Mouse (Mus musculus) thymus, adult 2 months (tissue): ENCODE measurements around the gene Plekha6. TPM values are rescaled to one million over a fixed set of nuclear protein-coding genes. Genes with fewer than 3 reads are reported as not detected.
A peak's percentile ranks its signal among the peaks of the same experiment; 100 is the strongest.

Experiments
- DNase-seq: peaks from one replicate; pipeline ENCODE4 v3.0.0; 2021
- H3K27ac ChIP-seq: fragments of 200-500 bp; 2 replicates; pipeline ENCODE4 v1.5.1; 2012; ENCODE audit warnings: low read length, control low read depth; ENCODE audit not compliant: control insufficient read depth, insufficient read depth
- H3K27me3 ChIP-seq: fragments of 200-500 bp; 2 replicates; pipeline ENCODE4 v1.6.1; 2012; ENCODE audit warnings: mild to moderate bottlenecking, low read length, moderate library complexity, mixed read lengths; ENCODE audit not compliant: control insufficient read depth, insufficient read depth
- H3K36me3 ChIP-seq: fragments of 200-500 bp; 2 replicates; pipeline ENCODE4 v1.6.1; 2012; ENCODE audit warnings: mild to moderate bottlenecking, low read length, moderate library complexity; ENCODE audit not compliant: control insufficient read depth, insufficient read depth
- H3K4me1 ChIP-seq: fragments of 200-500 bp; replicated peaks from 2 replicates; pipeline ENCODE4 v1.6.1; 2012; ENCODE audit warnings: low read length; ENCODE audit not compliant: control insufficient read depth, insufficient read depth
- H3K4me3 ChIP-seq: fragments of 200-500 bp; 2 replicates; pipeline ENCODE4 v1.5.1; 2012; ENCODE audit warnings: mild to moderate bottlenecking, low read length, control low read depth, moderate library complexity; ENCODE audit not compliant: control insufficient read depth, insufficient read depth
- CTCF ChIP-seq: fragments of 200-500 bp; IDR thresholded peaks from 2 replicates; pipeline ENCODE4 v1.5.1; 2012; ENCODE audit warnings: mild to moderate bottlenecking, control low read depth, low read length, moderate library complexity, borderline replicate concordance; ENCODE audit not compliant: control insufficient read depth, poor library complexity, insufficient read depth; ENCODE audit errors: extremely low read depth
- POLR2A ChIP-seq: fragments of 200-500 bp; IDR thresholded peaks from 2 replicates; pipeline ENCODE4 v1.6.1; 2012; ENCODE audit warnings: mild to moderate bottlenecking, low read length, control low read depth, moderate library complexity; ENCODE audit not compliant: control insufficient read depth, poor library complexity, insufficient read depth; ENCODE audit errors: extremely low read depth
- WGBS: fragments of 180-500 bp; shearing (Covaris S2); methylation state at CpG from one replicate; pipeline ENCODE4 v1.1.7; 2018; 5-methylcytosine and 5-hydroxymethylcytosine counted together
- polyA plus RNA-seq: library from polyadenylated mRNA; depleted of rRNA; stranded (reverse); fragments of >200 nt; gene quantifications from 2 replicates; pipeline ENCODE4 v1.2.3, GENCODE M21; 2012

Gene Plekha6
- polyA plus RNA-seq, 1 experiment, result 9.4 TPM

GRCm38 (mm10) chr1:133314364-133314763 lies 150.4 kb downstream of the Plekha6 start:
- TF ChIP-seq POLR2A (no peak), CTCF (peak; percentile 71; the same call in 1 of the 2 replicates)
- no peaks in the 10 kb centered on the region for H3K27me3 ChIP-seq
- no peaks in the 10 kb centered on the region for H3K4me1 ChIP-seq
- H3K27ac ChIP-seq, result no peak overlapping the region
- H3K4me3 ChIP-seq, result no peak overlapping the region
- peak; percentile 55 for DNase-seq
- no peaks in the 10 kb centered on the region for H3K36me3 ChIP-seq
- WGBS, result 39% methylated on average over 8 of the region's 8 CpGs

GRCm38 (mm10) chr1:133315775-133316174 lies 151.8 kb downstream of the Plekha6 start:
- TF ChIP-seq POLR2A (no peak), CTCF (no peak)
- Histone ChIP-seq H3K36me3 (no peaks in the 10 kb centered on the region), H3K4me1 (no peaks in the 10 kb centered on the region), H3K4me3 (no peak overlapping the region), H3K27ac (no peak overlapping the region), H3K27me3 (no peaks in the 10 kb centered on the region)
- 70% methylated on average over 6 of the region's 6 CpGs for WGBS
- DNase-seq, result no peak

- 82% methylated on average over 4 of the region's 4 CpGs for WGBS
- Histone ChIP-seq H3K4me1 (no peaks in the 10 kb centered on the region), H3K27me3 (no peaks in the 10 kb centered on the region), H3K27ac (no peak overlapping the region), H3K4me3 (no peak overlapping the region), H3K36me3 (no peaks in the 10 kb centered on the region)
- TF ChIP-seq POLR2A (no peak), CTCF (no peak)
- DNase-seq, result no peak
Observed at GRCm38 (mm10) chr1:133316577-133316976, 152.6 kb downstream of the Plekha6 start.

- TF ChIP-seq POLR2A (no peak), CTCF (no peak)
- Histone ChIP-seq H3K36me3 (no peaks in the 10 kb centered on the region), H3K4me3 (no peak overlapping the region), H3K27ac (no peak overlapping the region), H3K27me3 (no peaks in the 10 kb centered on the region), H3K4me1 (no peaks in the 10 kb centered on the region)
- 71% methylated on average over 1 of the region's 1 CpGs for WGBS
- DNase-seq, result no peak
Observed at GRCm38 (mm10) chr1:133317149-133317548, 153.1 kb downstream of the Plekha6 start.

- WGBS, result 93% methylated on average over 13 of the region's 13 CpGs
- TF ChIP-seq CTCF (no peak), POLR2A (no peak)
- no peak within 1 kb of the TSS for H3K4me3 ChIP-seq
- H3K27ac ChIP-seq, result no peak within 1 kb of the TSS
- no peaks in the 10 kb centered on the region for H3K27me3 ChIP-seq
- no peaks in the 10 kb centered on the region for H3K36me3 ChIP-seq
- no peaks in the 10 kb centered on the region for H3K4me1 ChIP-seq
- DNase-seq, result no peak
Observed at GRCm38 (mm10) chr1:133321267-133321925, 157.4 kb downstream of the Plekha6 start, which contains the start of gene Kiss1. Gene Kiss1, plus strand, starts transcription at chr1:133321875.

- Histone ChIP-seq H3K4me3 (no peak overlapping the region), H3K27me3 (no peaks in the 10 kb centered on the region), H3K4me1 (no peaks in the 10 kb centered on the region), H3K27ac (no peak overlapping the region), H3K36me3 (no peaks in the 10 kb centered on the region)
- no peak for DNase-seq
- WGBS, result 50% methylated on average over 5 of the region's 5 CpGs
- no peak for TF ChIP-seq POLR2A
Observed at GRCm38 (mm10) chr1:133323333-133323732, 159.3 kb downstream of the Plekha6 start.

GRCm38 (mm10) chr1:133325951-133326350 lies 161.9 kb downstream of the Plekha6 start:
- no peak overlapping the region for H3K27ac ChIP-seq
- DNase-seq, result no peak
- peaks cover 7% of the 10 kb centered on the region; the same call in 1 of the 2 replicates for H3K27me3 ChIP-seq
- no peaks in the 10 kb centered on the region for H3K4me1 ChIP-seq
- H3K36me3 ChIP-seq, result no peaks in the 10 kb centered on the region
- no peak for TF ChIP-seq CTCF
- no peak for TF ChIP-seq POLR2A
- H3K4me3 ChIP-seq, result no peak overlapping the region
- 92% methylated on average over 8 of the region's 8 CpGs for WGBS
